Mouse (Mus musculus): ENCODE measurements around the gene Stpg2.

The Stpg2 gene

DNA sequence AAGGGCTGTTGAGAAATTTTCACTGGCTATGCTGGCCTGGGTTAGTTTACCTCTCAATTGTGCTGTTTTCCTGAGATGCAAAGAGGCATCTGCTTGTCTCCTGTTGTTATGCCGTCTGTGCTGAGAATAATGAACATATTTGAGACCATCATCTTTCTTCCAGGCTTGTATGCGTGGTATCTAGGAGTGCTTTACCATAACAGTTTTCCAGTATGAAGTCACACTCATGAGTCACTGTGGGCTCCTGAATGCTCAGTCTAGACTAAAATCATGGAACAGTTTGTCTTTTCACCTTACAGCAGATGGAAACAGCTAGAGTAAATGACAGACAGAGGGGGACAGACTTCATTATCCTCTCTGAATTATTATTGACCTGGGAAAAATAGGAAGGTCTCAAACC lies 527.7 kb downstream of the Stpg2 start:
- no peak for DNase-seq (ENCODE audit: low read depth)

DNA sequence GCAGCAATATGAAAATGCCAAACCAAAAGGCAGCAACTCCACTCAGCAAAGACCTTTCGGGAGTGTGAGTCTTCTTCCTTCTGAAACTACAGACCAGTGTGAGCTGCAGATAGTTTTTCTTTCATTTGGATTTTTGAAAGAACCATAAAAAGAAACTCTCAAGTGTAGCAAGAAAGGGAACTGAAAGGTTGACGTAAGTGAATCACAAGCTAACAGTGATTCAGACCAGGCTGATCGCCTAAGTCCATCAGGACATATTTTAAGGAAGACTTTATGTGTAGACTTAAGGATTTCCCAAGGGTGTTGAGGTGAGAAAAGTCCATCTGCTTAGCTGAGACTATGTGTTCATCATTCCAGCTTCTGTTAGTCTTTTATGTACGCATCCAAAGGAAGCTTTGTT lies 533.9 kb downstream of the Stpg2 start:
- DNase-seq (ENCODE audit: low read depth), result no peak
